Mouse (Mus musculus) heart, postnatal 0 days (tissue): ENCODE measurements around the gene Trim27. TPM values are rescaled to one million over a fixed set of nuclear protein-coding genes. Genes with fewer than 3 reads are reported as not detected.

ENCODE experiments used
- ATAC-seq: fragments of 200-750 bp; cut with Nextera tagmentation; 2 replicates; pipeline ENCODE4 v1.8.0; 2017; ENCODE audit warnings: low read depth, moderate number of reproducible peaks, moderate library complexity; ENCODE audit not compliant: insufficient read depth
- DNase-seq: peaks from one replicate; pipeline ENCODE4 v3.0.0-alpha.2; 2016; ENCODE audit warnings: low spot score
- H3K27ac ChIP-seq: fragments of 300-500 bp; sonication (generic); 2 replicates; pipeline ENCODE4 v1.5.1; 2014; ENCODE audit warnings: low read depth, mild to moderate bottlenecking
- H3K27me3 ChIP-seq: fragments of 300-500 bp; sonication (generic); 2 replicates; pipeline ENCODE4 v1.6.1; 2014; ENCODE audit warnings: low read length, mixed read lengths; ENCODE audit not compliant: control insufficient read depth, insufficient read depth
- H3K36me3 ChIP-seq: fragments of 300-500 bp; sonication (generic); replicated peaks from 2 replicates; pipeline ENCODE4 v1.6.1; 2014; ENCODE audit warnings: low read length, mixed read lengths; ENCODE audit not compliant: control insufficient read depth, insufficient read depth
- H3K4me1 ChIP-seq: fragments of 300-500 bp; sonication (generic); 2 replicates; pipeline ENCODE4 v1.6.1; 2014; ENCODE audit warnings: antibody characterized with exemption; ENCODE audit not compliant: control insufficient read depth, insufficient read depth
- H3K4me2 ChIP-seq: fragments of 300-500 bp; sonication (generic); 2 replicates; pipeline ENCODE4 v1.6.1; 2014; ENCODE audit warnings: low read depth, mild to moderate bottlenecking, low read length, moderate library complexity
- H3K4me3 ChIP-seq: fragments of 300-500 bp; sonication (generic); 2 replicates; pipeline ENCODE4 v1.5.1; 2014; ENCODE audit warnings: low read depth, low read length
- H3K9ac ChIP-seq: fragments of 300-500 bp; sonication (generic); replicated peaks from 2 replicates; pipeline ENCODE4 v1.6.1; 2014; ENCODE audit warnings: low read depth, low read length, mixed read lengths
- H3K9me3 ChIP-seq: fragments of 300-500 bp; sonication (generic); replicated peaks from 2 replicates; pipeline ENCODE4 v1.6.1; 2016; ENCODE audit warnings: low read length; ENCODE audit not compliant: control insufficient read depth
- CTCF ChIP-seq: IDR thresholded peaks from 2 replicates; pipeline ENCODE4 v1.5.1; 2016; ENCODE audit warnings: antibody characterized with exemption, control low read depth, low read depth
- EP300 ChIP-seq: IDR thresholded peaks from 2 replicates; pipeline ENCODE4 v1.6.1; 2016; ENCODE audit warnings: antibody characterized with exemption, low read depth
- WGBS: fragments of 180-500 bp; shearing (Covaris S2); extraction: QIAGEN DNeasy Blood & Tissue Kit; methylation state at CpG from one replicate; pipeline ENCODE4 v1.1.7; 2014; 5-methylcytosine and 5-hydroxymethylcytosine counted together
- polyA plus RNA-seq: library from polyadenylated mRNA; unstranded; fragments of >200 nt; fragmentation: Nextera tagmentation; extraction: Ambion mirVana; gene quantifications from 2 replicates; pipeline ENCODE4 v1.2.1, GENCODE M21; 2015
- total RNA-seq: library from RNA; depleted of rRNA; stranded (reverse); fragments of >200 nt; gene quantifications from 2 replicates; pipeline ENCODE4 v1.2.3, GENCODE M21; 2014; ENCODE audit warnings: low replicate concordance; rRNA removed

Trim27 gene
- total RNA-seq (54.7 and 58.2 TPM in 2 replicates), polyA plus RNA-seq (33.0 and 35.3 TPM in 2 replicates)

DNA sequence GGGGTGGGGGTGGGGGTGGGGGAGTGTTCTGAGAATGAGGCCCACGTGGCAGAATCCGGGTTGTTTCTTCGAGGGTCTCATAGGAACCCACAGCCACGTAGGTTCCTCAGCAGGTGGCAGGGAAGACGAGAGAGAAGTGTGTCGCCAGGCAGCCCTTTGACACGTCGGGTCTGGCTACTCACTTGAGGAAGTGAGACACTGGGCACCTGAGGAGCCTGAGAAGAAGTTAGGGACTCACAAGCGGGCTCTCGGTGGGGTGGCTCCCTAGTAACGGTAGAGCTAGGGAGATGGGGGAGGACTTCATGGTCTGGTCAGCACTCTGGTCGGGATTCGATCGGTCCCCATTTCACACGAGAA lies at the start of gene Trim27:
Trim27 (plus strand) TSS at position 79 of the 357 bp plus-strand sequence.
- Histone ChIP-seq H3K4me1 (no peaks in the 10 kb centered on the region; the same call in 1 of the 2 replicates), H3K9me3 (no peaks in the 10 kb centered on the region), H3K4me2 (peak within 1 kb of the TSS; percentile 83), H3K36me3 (peaks cover 23% of the 10 kb centered on the region), H3K27me3 (no peaks in the 10 kb centered on the region), H3K27ac (peak within 1 kb of the TSS; percentile 91), H3K4me3 (peak within 1 kb of the TSS; percentile 95), H3K9ac (peak within 1 kb of the TSS; percentile 82)
- no peak for DNase-seq
- 0% methylated on average over 15 of the region's 15 CpGs for WGBS
- TF ChIP-seq CTCF (no peak), EP300 (no peak)
- peak; percentile 12 for ATAC-seq

GRCm38 (mm10) chr13:21142421-21142820 lies 36.8 kb upstream of the Trim27 start:
- no peaks in the 10 kb centered on the region for H3K4me1 ChIP-seq
- ATAC-seq (no peak), DNase-seq (no peak)
- H3K9ac ChIP-seq = no peak overlapping the region
- no peak overlapping the region for H3K4me2 ChIP-seq
- no peaks in the 10 kb centered on the region for H3K9me3 ChIP-seq
- TF ChIP-seq EP300 (no peak), CTCF (peak; percentile 53)
- no peaks in the 10 kb centered on the region for H3K36me3 ChIP-seq
- 37% methylated on average over 8 of the region's 8 CpGs for WGBS
- H3K4me3 ChIP-seq = no peak overlapping the region
- H3K27ac ChIP-seq = no peak overlapping the region
- no peaks in the 10 kb centered on the region for H3K27me3 ChIP-seq

DNA sequence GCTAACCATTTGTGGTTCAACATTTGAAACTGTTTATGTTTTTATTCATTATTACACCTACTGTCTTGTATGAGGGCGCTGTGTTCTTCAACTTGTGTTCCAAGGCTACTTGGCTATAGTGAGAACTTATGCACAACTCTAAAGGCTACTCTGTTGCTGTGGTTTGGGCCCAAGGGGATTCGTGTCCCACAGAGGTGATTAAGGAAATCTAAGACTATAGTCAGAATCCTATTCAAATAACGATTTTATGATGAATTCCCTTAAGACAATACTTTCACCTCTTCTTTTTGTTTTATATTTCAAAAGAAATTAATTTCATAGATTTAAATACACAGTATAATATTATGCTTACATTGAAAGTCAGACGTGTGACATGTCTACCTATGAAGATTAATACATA lies 33.5 kb upstream of the Trim27 start, which contains the start of gene Olfr1368:
Olfr1368 (minus strand) TSS at position 101 of the 400 bp plus-strand sequence.
- H3K4me1 ChIP-seq = no peaks in the 10 kb centered on the region
- 62% methylated on average over 4 of the region's 4 CpGs for WGBS
- H3K36me3 ChIP-seq = no peaks in the 10 kb centered on the region
- no peaks in the 10 kb centered on the region for H3K27me3 ChIP-seq
- ATAC-seq (no peak), DNase-seq (no peak)
- H3K9ac ChIP-seq = no peak within 1 kb of the TSS
- TF ChIP-seq CTCF (no peak), EP300 (no peak)
- no peak within 1 kb of the TSS for H3K4me2 ChIP-seq
- no peaks in the 10 kb centered on the region for H3K9me3 ChIP-seq
- no peak within 1 kb of the TSS for H3K4me3 ChIP-seq
- H3K27ac ChIP-seq = no peak within 1 kb of the TSS

- WGBS = 74% methylated on average over 5 of the region's 5 CpGs
- no peak for ATAC-seq
- no peak overlapping the region for H3K9ac ChIP-seq
- DNase-seq = no peak
- no peaks in the 10 kb centered on the region for H3K9me3 ChIP-seq
- H3K27ac ChIP-seq = no peak overlapping the region
- no peaks in the 10 kb centered on the region for H3K36me3 ChIP-seq
- H3K4me3 ChIP-seq = no peak overlapping the region
- no peak overlapping the region for H3K4me2 ChIP-seq
- H3K27me3 ChIP-seq = no peaks in the 10 kb centered on the region
- TF ChIP-seq EP300 = no peak
- H3K4me1 ChIP-seq = no peaks in the 10 kb centered on the region
These were observed 23.4 kb upstream of the Trim27 start for GRCm38 (mm10) chr13:21155888-21156287.

GRCm38 (mm10) chr13:21158071-21158470 lies 21.2 kb upstream of the Trim27 start:
- no peak for TF ChIP-seq CTCF
- TF ChIP-seq EP300 = no peak
- ATAC-seq (no peak), DNase-seq (no peak)
- Histone ChIP-seq H3K4me2 (peak overlapping the region; percentile 76; the same call in 1 of the 2 replicates), H3K9ac (no peak overlapping the region), H3K27me3 (no peaks in the 10 kb centered on the region), H3K27ac (no peak overlapping the region), H3K36me3 (no peaks in the 10 kb centered on the region), H3K4me1 (no peaks in the 10 kb centered on the region), H3K4me3 (no peak overlapping the region), H3K9me3 (no peaks in the 10 kb centered on the region)
- WGBS = 9% methylated on average over 9 of the region's 9 CpGs
